Mouse (Mus musculus) CD4-positive, CD25-positive, alpha-beta regulatory T cell, adult 2 months (primary cell): ENCODE results near the gene Tk2.
A peak's percentile ranks its signal among the peaks of the same experiment; 100 is the strongest.

ENCODE experiments used
- DNase-seq: peaks from one replicate; pipeline ENCODE4 v3.0.0-alpha.2; 2012; ENCODE audit warnings: low read depth, low spot score

The Tk2 gene

DNA sequence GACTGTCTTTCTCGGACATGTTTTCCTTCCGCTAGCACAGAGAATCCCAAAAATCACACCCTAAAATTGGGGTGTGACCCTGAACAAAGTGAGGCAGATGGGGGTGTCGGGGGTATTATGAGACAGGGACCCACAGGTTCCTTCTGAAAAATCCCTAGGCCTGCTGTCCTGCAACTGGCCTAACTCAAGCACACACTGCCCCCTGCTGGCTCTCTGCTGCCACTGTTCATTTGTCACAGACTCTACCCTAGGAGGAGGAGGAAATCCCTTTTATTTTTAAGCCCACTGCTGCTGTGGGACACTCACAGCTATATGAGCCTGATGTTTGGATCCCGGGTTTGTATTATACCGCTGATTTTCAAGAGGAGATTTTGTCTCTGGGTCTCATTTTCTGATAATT, 28.6 kb downstream of the Tk2 start:
- DNase-seq = peak; percentile 84

DNA sequence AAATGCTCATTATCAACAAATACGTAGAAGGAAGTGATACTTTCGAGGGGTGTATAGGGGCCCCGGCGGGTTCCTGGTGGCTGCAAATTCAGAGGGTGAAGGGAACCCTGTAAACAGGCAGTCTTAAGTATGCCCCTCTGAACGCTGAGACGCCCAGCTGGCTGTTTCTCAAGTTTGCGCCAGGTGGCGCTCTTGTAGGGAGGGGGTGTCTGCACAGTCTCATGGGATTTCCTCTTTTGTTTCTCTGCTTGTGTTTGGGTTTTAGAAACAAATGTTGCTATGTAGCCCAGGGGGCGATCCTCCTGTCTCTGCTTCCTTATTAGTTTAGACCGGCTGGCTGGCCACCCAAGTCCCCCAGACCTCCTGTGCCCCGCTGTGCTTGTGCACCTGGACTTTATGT, 29.3 kb downstream of the Tk2 start:
- DNase-seq = peak; percentile 82

DNA sequence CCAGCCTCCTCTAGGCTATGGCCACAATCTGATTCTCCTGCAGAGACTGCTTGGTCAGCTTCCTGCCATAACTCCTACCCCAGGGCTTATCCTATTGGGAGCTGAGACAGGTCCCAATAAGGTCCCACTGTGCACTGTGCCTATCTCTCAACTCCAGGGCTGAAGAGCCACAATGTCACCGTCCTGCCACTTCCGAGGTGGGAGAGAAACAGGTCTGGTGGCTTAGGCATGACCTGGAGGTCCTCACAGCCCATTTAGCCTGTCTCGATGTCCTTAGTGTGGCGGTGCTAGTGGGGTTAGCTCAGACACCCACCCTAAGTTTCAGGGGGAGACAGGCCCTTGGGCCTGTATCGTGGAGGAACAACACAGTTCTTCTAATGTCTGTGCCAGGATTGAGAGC, 30.8 kb downstream of the Tk2 start:
- no peak for DNase-seq

DNA sequence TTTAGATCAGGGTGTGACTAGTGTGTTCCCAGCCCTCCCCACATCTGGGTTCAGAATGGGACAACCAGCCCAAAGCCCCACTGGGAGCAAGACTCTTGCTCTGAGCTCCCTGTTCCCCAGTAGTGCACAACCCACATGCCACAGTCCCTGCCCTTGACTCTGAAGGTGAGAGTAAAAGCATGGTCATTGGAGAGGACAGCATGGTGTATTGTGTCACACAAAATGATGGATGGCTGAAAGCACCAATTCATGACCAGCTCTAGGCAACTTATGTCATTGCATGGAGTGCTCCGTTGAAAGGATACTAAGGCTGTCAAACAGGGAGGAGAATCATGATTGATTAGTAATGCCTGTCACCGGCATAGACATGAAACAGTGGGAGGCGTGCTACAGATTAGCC, 43.1 kb downstream of the Tk2 start:
- DNase-seq = no peak

DNA sequence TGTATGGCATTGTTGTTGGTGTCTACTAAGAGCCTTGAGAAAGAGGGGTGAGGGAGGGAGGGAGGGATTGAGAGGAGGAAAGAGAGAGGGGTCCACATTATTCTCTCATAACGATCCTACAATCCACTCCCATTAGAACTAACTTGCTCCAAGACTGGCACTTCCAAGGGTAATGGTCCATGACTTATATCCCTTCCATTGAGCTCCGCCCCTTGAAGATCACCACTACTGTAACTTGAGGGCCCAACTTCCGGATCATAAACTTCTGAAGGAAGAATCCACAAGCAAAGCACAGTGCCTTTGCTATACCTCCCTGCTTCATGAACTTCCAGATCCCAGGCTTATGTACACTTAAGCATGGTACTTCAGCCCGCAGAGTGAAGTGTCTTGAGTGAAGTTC, 46.0 kb downstream of the Tk2 start:
- no peak for DNase-seq

DNA sequence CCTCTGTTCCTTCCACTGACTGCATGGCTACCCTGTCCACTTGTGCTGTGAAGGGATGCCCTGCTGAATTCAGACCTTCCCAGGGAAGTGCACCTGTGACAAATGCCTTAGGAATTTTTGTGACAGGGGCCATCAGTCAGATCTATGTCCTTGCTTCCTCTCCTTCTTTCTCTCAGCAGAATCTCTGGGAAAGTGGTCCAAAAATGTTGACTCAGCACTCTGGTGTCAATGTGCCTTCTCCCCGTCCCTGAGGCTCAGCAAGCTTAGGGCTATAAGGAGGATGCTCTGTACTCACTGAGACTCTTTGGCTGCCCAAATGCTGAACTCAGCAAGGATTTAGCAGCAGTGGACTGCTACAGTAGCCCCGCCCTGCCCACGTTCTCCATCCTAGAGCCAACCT, 46.7 kb downstream of the Tk2 start:
- no peak for DNase-seq

DNA sequence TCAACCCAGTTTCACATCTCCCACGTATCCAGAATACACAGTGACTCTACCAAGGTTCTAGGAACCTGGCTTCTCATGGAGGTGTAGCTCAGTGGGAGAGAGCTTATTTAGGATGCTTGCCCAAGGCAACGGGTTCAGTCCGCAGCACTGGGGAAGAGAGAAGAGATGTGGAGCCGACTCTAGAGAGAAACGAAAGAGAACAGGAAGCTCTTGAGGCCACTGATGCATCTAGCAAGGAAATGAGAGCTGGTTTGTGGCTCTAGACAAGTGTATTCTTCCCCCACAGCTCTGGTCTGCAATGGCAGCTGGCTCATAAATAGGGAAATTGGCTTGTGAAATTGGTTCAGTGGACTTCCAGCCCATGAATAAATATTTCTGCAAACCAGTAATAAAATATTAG, 48.6 kb downstream of the Tk2 start:
- no peak for DNase-seq

DNA sequence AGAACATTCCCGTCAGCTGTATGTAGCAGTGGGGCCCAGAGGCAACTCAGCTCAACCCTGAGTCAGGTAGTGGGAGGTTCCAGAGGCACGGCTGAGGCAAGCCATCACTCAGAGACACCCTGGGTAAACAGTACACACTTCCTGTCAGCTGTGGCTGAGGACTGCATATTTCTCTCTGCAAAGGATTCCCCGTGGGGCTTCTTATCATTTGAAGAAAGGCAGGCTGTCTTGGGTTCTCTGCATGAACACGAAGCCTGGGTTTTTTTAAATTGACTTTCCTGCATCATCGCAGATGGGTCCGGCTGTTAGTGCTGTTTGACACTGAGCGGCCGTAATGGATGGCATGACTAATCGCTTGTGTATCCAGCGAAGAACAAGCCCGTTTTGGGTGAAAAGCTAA, 56.9 kb downstream of the Tk2 start:
- DNase-seq = peak; percentile 29

DNA sequence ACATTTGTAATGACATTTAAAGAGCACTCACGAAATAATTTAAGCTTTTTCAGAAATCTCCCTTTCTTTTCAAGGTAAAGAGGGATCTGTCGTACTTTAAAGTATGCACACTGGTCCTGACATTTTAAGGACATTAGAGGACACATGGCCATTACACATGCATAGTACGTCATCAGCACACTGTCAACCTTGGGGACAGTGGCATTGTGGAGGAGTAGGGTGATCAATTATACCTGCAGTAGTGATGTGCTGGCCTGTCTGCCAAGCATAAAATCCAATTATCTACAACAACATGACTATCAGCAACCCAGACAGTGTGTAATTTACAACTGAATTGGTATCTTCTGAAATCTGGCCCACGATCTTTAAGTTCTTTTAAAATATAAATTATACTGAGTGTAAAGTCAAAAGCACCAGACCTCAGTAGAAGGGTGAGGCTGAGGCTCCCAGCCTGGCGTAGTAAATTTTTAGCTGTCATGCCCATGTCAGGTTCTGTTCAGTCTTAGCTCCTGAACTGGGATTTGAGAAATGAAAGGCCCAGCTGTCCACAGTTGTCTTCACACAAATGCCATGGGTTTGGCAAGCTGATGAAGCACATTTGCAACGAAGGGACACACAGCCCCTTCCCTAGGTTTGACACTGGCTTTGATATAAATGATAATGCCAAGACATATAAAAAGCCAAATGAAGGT, 57.4 kb downstream of the Tk2 start:
- DNase-seq = no peak

DNA sequence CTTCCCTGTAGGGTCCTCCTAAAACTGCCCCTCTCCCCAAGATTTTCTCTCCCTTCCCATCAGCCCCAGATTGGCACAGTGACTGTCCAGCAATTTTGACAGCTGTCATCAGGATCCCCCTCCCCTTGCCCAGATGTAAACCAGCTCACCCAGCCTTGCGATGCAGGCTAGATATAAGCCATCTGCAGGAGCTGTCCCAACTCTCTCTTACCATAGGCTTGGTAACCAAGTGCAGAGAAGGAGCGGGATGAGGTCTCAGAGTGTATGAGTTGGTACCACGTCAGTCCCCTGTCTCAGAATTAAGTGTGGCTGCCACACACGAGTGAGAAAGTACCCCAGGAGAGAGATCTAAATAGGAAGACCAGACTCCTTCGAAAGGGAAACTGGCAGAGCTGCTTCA, 59.9 kb downstream of the Tk2 start:
- no peak for DNase-seq

DNA sequence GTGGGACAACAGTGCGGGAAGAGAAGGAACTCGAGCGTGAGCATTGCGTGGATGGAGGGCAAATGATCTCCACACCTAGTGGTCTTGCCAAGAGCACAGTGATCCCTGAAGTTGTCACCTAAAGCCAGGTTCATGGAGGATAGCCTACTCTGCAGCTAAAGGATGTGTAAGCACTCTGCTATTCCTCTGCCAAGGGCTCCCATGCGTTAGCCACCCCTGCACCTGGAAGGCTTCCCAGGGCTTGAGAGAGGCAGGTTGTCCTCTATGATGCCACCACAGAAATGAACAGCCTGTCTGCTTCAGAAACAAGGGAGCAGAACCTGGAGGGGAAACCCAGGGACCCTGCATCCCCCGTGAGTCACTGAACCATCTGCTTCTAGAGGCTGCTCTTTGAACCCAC, 60.7 kb downstream of the Tk2 start:
- no peak for DNase-seq

DNA sequence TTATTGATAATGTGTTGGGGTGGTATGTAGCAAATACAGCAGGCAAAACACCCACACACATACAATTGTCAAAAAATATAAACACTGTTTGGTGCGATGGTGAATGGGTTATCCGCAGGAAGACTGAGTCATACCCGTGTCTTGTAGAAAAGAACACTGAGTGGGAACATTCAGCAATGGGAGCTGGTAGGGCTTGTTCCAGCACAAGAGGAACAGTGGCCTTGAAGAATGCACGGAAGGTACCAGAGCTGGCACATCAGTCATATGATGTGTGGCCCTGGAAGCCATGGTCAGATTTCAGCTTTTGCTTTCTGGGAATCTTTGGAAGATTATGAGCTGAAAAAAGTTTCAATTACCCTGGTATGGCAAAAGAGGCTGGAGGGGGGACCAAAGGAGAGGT, 61.5 kb downstream of the Tk2 start:
- DNase-seq = no peak

DNA sequence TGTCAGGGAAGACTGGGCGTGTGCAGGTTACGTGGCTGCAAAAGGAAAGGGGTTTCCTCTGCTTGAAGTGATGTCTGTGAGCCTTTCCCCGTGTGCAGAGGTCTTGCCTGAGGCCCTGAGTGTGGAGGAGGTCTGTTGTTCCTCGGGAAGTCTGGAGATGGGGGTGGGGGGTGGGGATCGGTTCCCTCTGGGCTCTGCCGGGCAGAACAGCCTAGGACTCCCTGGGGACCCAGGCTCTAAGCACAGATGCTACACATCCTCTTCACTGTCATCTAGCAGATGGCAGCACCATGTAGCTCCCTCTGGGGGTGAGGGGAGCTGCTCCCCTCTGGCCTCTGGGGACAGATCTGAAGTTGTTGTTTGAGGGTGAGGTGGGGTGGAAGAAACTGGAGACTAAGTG, 63.5 kb downstream of the Tk2 start:
- no peak for DNase-seq

DNA sequence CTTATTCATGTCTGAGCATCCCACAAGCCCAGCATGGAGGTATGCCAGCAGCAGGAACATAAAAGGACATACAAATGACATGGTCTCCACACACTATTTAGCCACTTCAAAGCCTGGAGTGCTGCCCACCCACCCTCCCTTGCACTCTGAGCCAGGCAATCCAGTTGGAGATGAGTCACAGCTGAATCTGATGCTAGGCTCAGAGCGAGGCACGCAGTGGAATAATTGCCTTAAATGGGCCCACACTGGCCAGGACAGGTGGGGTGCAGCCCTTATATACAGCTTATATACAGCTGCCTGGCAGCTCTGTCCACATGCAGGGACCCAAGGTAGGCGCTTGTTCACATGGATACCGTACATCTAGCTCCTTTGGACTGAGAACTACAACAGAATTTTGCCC, 71.3 kb downstream of the Tk2 start:
- no peak for DNase-seq
